Mouse (Mus musculus) forebrain, embryonic 11.5 days (tissue): ENCODE results near the gene Per1. TPM values are rescaled to one million over a fixed set of nuclear protein-coding genes. Genes with fewer than 3 reads are reported as not detected.

Experiments used
- ATAC-seq: fragments of 200-750 bp; cut with Nextera tagmentation; replicated peaks from 2 replicates; pipeline ENCODE4 v1.8.0; 2017; ENCODE audit warnings: moderate TSS enrichment; ENCODE audit not compliant: low FRiP score
- DNase-seq: peaks from one replicate; pipeline ENCODE4 v3.0.0-alpha.2; 2017; ENCODE audit warnings: low spot score
- H3K27ac ChIP-seq: fragments of 300-500 bp; sonication (generic); 2 replicates; pipeline ENCODE4 v1.5.1; 2014; ENCODE audit warnings: low read depth, low read length
- H3K27me3 ChIP-seq: fragments of 300-500 bp; sonication (generic); 2 replicates; pipeline ENCODE4 v1.6.1; 2014; ENCODE audit warnings: mild to moderate bottlenecking, low read length, mixed read lengths; ENCODE audit not compliant: control insufficient read depth, insufficient read depth
- H3K36me3 ChIP-seq: fragments of 300-500 bp; sonication (generic); 2 replicates; pipeline ENCODE4 v1.6.1; 2014; ENCODE audit warnings: mild to moderate bottlenecking, low read length, moderate library complexity, mixed read lengths; ENCODE audit not compliant: control insufficient read depth, insufficient read depth
- H3K4me1 ChIP-seq: fragments of 300-500 bp; sonication (generic); replicated peaks from 2 replicates; pipeline ENCODE4 v1.6.1; 2014; ENCODE audit warnings: low read length, mixed read lengths; ENCODE audit not compliant: control insufficient read depth, insufficient read depth
- H3K4me2 ChIP-seq: fragments of 300-500 bp; sonication (generic); 2 replicates; pipeline ENCODE4 v1.6.1; 2014; ENCODE audit warnings: low read depth, mild to moderate bottlenecking, low read length, moderate library complexity, mixed read lengths; ENCODE audit not compliant: severe bottlenecking
- H3K4me3 ChIP-seq: fragments of 300-500 bp; sonication (generic); 2 replicates; pipeline ENCODE4 v1.5.1; 2014; ENCODE audit warnings: low read depth, low read length
- H3K9ac ChIP-seq: fragments of 300-500 bp; sonication (generic); 2 replicates; pipeline ENCODE4 v1.6.1; 2014; ENCODE audit warnings: low read length
- H3K9me3 ChIP-seq: fragments of 300-500 bp; sonication (generic); 2 replicates; pipeline ENCODE4 v1.6.1; 2016; ENCODE audit warnings: low read length, mixed read lengths; ENCODE audit not compliant: control insufficient read depth
- WGBS: fragments of 180-500 bp; shearing (Covaris S2); extraction: QIAGEN DNeasy Blood & Tissue Kit; methylation state at CpG from one replicate; pipeline ENCODE4 v1.1.7; 2014; 5-methylcytosine and 5-hydroxymethylcytosine counted together
- polyA plus RNA-seq: library from polyadenylated mRNA; unstranded; fragments of >200 nt; fragmentation: Nextera tagmentation; extraction: Ambion mirVana; gene quantifications from 2 replicates; pipeline ENCODE4 v1.2.1, GENCODE M21; 2014

Per1 gene
- polyA plus RNA-seq, 1 experiment from 2014 or later, result 8.2 TPM

GRCm38 (mm10) chr11:69075764-69076479, 19.1 kb upstream of the Per1 start:
- peaks cover 5% of the 10 kb centered on the region; the same call in 1 of the 2 replicates for H3K4me1 ChIP-seq
- no peak overlapping the region for H3K4me2 ChIP-seq
- 45% methylated on average over 8 of the region's 9 CpGs for WGBS
- ATAC-seq (no peak), DNase-seq (no peak)
- H3K36me3 ChIP-seq, result no peaks in the 10 kb centered on the region
- no peak overlapping the region for H3K9ac ChIP-seq
- no peak overlapping the region for H3K27ac ChIP-seq
- H3K9me3 ChIP-seq, result no peaks in the 10 kb centered on the region
- no peak overlapping the region for H3K4me3 ChIP-seq
- no peaks in the 10 kb centered on the region for H3K27me3 ChIP-seq

- peaks cover 5% of the 10 kb centered on the region; the same call in 1 of the 2 replicates for H3K4me1 ChIP-seq
- no peak overlapping the region for H3K9ac ChIP-seq
- 77% methylated on average over 5 of the region's 5 CpGs for WGBS
- no peaks in the 10 kb centered on the region for H3K9me3 ChIP-seq
- DNase-seq (no peak), ATAC-seq (no peak)
- H3K4me3 ChIP-seq, result no peak overlapping the region
- no peaks in the 10 kb centered on the region for H3K27me3 ChIP-seq
- no peak overlapping the region for H3K4me2 ChIP-seq
- H3K36me3 ChIP-seq, result no peaks in the 10 kb centered on the region
- H3K27ac ChIP-seq, result no peak overlapping the region
These were observed 18.4 kb upstream of the Per1 start for GRCm38 (mm10) chr11:69076572-69076971.

DNA sequence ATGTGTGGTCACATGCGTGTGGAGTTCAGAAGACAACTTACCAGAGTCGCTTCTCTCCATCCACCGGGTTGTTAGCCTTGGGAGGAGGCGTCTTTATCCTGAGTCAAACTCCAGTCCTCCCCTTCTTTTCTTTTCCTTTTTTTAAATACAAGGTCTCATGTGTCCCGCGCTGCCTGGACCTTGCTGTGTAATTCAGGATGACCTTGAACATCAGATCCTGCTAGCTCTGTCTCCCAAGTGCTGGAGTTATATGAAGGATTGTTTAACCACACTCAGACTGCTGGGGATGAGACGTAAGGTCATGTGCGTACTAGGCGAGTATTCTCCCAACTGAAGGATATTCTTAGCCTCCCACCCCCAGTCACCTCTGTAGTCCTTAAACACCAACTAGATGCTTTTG, 17.7 kb upstream of the Per1 start:
- 83% methylated on average over 9 of the region's 9 CpGs for WGBS
- DNase-seq (no peak), ATAC-seq (no peak)
- Histone ChIP-seq H3K4me1 (peaks cover 3% of the 10 kb centered on the region; the same call in 1 of the 2 replicates), H3K27me3 (no peaks in the 10 kb centered on the region), H3K36me3 (no peaks in the 10 kb centered on the region), H3K4me2 (no peak overlapping the region), H3K9ac (no peak overlapping the region), H3K27ac (no peak overlapping the region), H3K9me3 (no peaks in the 10 kb centered on the region), H3K4me3 (no peak overlapping the region)

DNA sequence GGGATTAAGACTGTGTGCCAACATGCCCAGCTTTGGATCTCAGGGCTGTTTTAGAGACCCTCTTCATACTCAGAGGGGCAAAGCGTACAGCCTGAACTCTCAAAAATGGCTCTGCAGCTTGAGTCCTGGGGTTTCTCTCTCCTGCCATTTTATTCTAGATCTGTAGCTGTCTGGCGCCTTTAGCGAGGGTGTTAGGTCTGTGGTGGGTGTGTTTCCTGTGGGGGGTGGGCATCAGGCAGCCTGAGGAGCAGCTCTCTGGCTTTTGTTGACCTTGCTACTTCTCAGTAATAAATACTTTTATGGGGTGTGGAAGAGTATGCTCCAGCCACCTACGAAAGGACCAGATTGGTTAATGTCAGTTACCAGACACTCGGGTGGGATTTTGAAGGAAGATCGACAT, 17.0 kb upstream of the Per1 start:
- no peak overlapping the region for H3K9ac ChIP-seq
- H3K4me1 ChIP-seq, result no peaks in the 10 kb centered on the region
- ATAC-seq, result no peak
- no peaks in the 10 kb centered on the region for H3K27me3 ChIP-seq
- H3K4me3 ChIP-seq, result no peak overlapping the region
- H3K4me2 ChIP-seq, result no peak overlapping the region
- no peaks in the 10 kb centered on the region for H3K9me3 ChIP-seq
- 86% methylated on average over 6 of the region's 6 CpGs for WGBS
- DNase-seq, result no peak
- H3K36me3 ChIP-seq, result no peaks in the 10 kb centered on the region
- H3K27ac ChIP-seq, result no peak overlapping the region

DNA sequence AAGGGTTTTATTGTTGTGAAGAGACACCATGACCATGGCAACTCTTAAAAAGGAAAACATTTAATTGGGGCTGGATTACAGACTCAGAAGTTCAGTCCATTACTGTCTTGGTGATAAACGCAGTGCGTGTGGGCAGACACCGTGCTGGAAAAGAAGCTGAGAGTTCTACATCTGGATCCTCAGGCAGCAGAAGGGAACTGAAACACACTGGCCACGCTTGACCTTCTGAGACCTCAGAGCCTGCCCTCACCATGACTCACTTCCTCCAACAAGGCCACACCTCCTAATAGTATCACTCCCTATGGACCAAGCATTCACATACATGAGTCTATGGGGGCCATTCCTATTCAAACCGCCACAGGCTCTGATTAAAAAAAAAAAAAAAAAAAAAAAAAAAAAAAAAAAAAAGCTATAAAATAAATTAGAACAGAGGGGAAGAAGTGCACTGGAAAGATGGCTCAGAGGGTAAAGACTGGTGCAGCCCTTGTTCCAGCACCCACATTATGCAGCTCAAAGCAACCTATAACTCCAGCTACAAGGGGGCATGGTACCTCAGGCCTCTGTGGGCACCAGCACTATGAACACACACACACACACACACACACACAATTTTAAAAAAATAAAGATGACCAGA, 16.1 kb upstream of the Per1 start:
- H3K9ac ChIP-seq, result no peak overlapping the region
- H3K4me2 ChIP-seq, result no peak overlapping the region
- no peak for DNase-seq
- H3K36me3 ChIP-seq, result no peaks in the 10 kb centered on the region
- WGBS, result 83% methylated on average over 5 of the region's 5 CpGs
- H3K4me1 ChIP-seq, result no peaks in the 10 kb centered on the region
- H3K27me3 ChIP-seq, result no peaks in the 10 kb centered on the region
- H3K9me3 ChIP-seq, result no peaks in the 10 kb centered on the region
- ATAC-seq, result no peak
- no peak overlapping the region for H3K4me3 ChIP-seq
- no peak overlapping the region for H3K27ac ChIP-seq

DNA sequence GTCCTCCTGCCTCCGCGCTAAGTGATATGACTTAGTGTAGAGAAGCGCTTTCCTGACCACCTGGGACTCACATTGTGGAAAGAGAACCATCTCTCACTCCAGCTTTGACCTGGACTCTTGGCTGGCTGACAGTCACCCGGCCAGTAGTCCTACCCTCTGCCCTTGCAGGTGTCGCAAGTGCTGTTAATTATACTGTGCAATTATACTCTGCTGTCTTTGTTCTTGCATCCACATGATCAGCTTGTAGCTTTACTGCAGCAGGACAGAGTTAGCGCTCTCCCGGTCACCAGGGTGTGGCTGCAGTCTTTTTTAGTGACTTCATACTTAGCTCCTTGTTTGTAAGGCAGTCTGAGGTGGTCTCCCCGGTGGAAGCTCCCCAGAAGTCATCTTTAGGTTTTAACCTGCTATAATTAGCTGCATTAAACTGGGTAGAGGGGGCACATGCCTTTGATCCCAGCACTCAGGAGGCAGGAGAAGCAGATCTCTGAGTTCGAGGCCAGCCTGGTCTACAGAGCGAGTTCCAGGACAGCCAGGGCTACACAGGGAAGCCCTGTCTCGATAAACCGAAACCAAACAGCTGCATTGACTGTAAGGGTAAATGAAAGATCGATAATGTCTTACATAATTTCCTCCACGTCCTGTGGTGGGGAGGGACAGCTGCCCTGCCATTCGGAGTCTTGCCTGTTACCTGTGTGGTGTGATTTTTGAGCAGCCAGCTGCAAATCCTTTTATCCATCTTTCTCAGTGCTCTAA, 14.7 kb upstream of the Per1 start:
- WGBS, result 87% methylated on average over 15 of the region's 15 CpGs
- ATAC-seq (no peak), DNase-seq (no peak)
- no peak overlapping the region for H3K4me2 ChIP-seq
- no peaks in the 10 kb centered on the region for H3K27me3 ChIP-seq
- no peaks in the 10 kb centered on the region for H3K9me3 ChIP-seq
- no peaks in the 10 kb centered on the region for H3K4me1 ChIP-seq
- no peaks in the 10 kb centered on the region for H3K36me3 ChIP-seq
- no peak overlapping the region for H3K4me3 ChIP-seq
- H3K9ac ChIP-seq, result no peak overlapping the region
- no peak overlapping the region for H3K27ac ChIP-seq

DNA sequence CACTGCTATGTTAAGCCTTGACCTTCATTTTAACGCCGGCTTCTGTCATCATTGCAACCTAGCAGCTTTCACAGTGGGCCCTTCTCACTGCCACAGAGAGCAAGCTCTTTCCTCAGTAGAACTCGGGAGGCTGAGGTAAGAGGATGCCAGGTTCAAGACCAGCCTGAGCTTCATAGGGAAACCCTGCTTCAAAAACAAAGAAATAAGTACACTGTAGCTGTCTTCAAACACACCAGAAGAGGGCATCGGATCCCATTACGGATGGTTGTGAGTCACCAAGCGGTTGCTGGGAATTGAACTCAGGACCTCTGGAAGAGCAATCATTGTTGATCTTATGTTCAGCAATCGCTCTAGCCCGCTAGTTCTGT, 14.2 kb upstream of the Per1 start:
- ATAC-seq (no peak), DNase-seq (no peak)
- H3K4me1 ChIP-seq, result no peaks in the 10 kb centered on the region
- no peak overlapping the region for H3K9ac ChIP-seq
- WGBS, result 90% methylated on average over 8 of the region's 8 CpGs
- no peak overlapping the region for H3K27ac ChIP-seq
- no peak overlapping the region for H3K4me3 ChIP-seq
- H3K9me3 ChIP-seq, result no peaks in the 10 kb centered on the region
- H3K4me2 ChIP-seq, result no peak overlapping the region
- no peaks in the 10 kb centered on the region for H3K27me3 ChIP-seq
- no peaks in the 10 kb centered on the region for H3K36me3 ChIP-seq

DNA sequence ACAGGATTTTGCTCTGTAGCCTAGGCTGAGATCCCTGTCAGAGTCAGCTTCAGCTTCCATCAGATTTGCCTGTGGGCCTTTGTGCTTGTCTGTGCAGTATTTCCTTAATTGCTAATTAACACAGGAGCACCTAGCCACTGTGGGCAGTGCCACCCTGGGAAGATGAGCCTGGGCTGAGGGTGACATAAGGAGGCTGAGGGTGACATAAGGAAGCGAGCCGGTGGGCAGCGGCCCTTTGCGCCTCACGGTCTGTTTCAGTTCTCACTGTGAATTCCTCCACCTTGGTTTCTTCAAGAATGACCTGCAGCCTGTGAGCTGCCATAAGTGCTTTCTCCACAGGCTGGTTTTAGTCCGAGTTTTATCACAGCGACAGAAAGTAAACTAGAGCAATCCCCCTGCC, 13.4 kb upstream of the Per1 start:
- no peaks in the 10 kb centered on the region for H3K4me1 ChIP-seq
- no peaks in the 10 kb centered on the region for H3K36me3 ChIP-seq
- H3K9ac ChIP-seq, result no peak overlapping the region
- no peak overlapping the region for H3K27ac ChIP-seq
- no peak for ATAC-seq
- H3K4me2 ChIP-seq, result no peak overlapping the region
- H3K27me3 ChIP-seq, result no peaks in the 10 kb centered on the region
- H3K4me3 ChIP-seq, result no peak overlapping the region
- WGBS, result 87% methylated on average over 7 of the region's 7 CpGs
- no peak for DNase-seq
- no peaks in the 10 kb centered on the region for H3K9me3 ChIP-seq
